Mouse (Mus musculus): ENCODE results near the gene Adap1. TPM values are rescaled to one million over a fixed set of nuclear protein-coding genes. Genes with fewer than 3 reads are reported as not detected.

The Adap1 gene
- total and polyA plus RNA-seq, 2 experiments from 2014 or later, result 0.53 to 1.00 TPM

DNA sequence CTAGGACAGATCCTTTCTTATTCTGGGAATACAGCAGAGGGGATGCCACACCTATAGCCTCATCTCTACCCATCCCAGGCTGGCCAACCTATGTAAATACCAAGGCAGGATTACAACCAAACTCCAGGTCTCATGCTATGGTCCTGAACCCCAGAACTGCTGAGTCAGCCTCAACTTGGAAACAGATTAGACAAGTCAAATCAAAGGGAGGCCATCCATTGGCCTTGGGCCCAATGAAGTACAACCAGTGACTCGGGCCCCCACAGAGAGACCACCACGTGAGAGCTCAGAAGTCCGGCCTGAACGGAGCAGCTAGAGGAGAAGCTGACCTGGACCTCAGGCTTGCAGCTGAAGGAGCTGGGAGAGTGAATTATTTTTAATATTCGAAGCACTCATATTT lies 27.7 kb downstream of the Adap1 start:
- TF ChIP-seq CTCF (IDR thresholded peaks at IDR 0.05; ENCODE audit: low read depth) (no peak), EP300 (IDR thresholded peaks at IDR 0.05; ENCODE audit: low read depth) (no peak)
- no peak overlapping the region for H3K9ac ChIP-seq (replicated peaks; ENCODE audit: low read depth, low read length)
- H3K27me3 ChIP-seq (ENCODE audit: control insufficient read depth, insufficient read depth, low read length), result 0 out of 2 replicates have a peak, but pooled peaks cover 4% of the 10 kb centered on the region
- no peaks in the 10 kb centered on the region for H3K4me1 ChIP-seq (ENCODE audit: control insufficient read depth, insufficient read depth)
- DNase-seq (ENCODE audit: low spot score), result no peak
- no peak overlapping the region for H3K4me3 ChIP-seq (ENCODE audit: low read depth, low read length)
- no peaks in the 10 kb centered on the region for H3K9me3 ChIP-seq (replicated peaks; ENCODE audit: control insufficient read depth, low read length)
- H3K4me2 ChIP-seq (ENCODE audit: low read depth, low read length), result no peak overlapping the region
- WGBS, result 79% methylated on average over 5 of the region's 5 CpGs
- no peak overlapping the region for H3K27ac ChIP-seq (ENCODE audit: low read depth)
- ATAC-seq (ENCODE audit: insufficient read depth, low read depth), result no peak
- no peaks in the 10 kb centered on the region for H3K36me3 ChIP-seq (replicated peaks; ENCODE audit: control insufficient read depth, insufficient read depth, low read length)

DNA sequence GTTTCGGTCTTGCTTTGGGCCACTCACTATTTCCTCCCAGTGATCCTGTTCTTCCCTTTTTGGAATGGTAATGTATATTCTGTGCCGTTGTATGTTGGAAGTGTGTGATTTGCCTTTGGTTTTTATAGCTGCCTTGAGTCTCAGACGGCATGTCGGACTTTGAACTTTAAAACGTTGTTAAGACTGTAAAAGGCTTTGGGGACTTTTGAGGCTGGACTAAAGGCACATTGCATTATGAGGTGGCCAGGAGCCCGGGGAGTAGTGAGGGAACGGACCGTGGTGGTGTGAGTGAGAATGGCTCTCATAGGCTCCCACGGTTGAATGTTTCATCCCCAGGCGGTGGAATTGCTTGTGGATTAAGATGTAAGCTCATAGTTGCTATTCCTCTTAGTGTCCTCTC lies 28.3 kb downstream of the Adap1 start:
- 0 out of 2 replicates have a peak, but pooled peaks cover 4% of the 10 kb centered on the region for H3K27me3 ChIP-seq (ENCODE audit: control insufficient read depth, insufficient read depth, low read length)
- ATAC-seq (ENCODE audit: insufficient read depth, low read depth), result no peak
- H3K9ac ChIP-seq (replicated peaks; ENCODE audit: low read depth, low read length), result no peak overlapping the region
- 85% methylated on average over 10 of the region's 10 CpGs for WGBS
- TF ChIP-seq EP300 (IDR thresholded peaks at IDR 0.05; ENCODE audit: low read depth) (no peak), CTCF (IDR thresholded peaks at IDR 0.05; ENCODE audit: low read depth) (no peak)
- H3K36me3 ChIP-seq (replicated peaks; ENCODE audit: control insufficient read depth, insufficient read depth, low read length), result no peaks in the 10 kb centered on the region
- no peak overlapping the region for H3K4me3 ChIP-seq (ENCODE audit: low read depth, low read length)
- no peaks in the 10 kb centered on the region for H3K4me1 ChIP-seq (ENCODE audit: control insufficient read depth, insufficient read depth)
- H3K27ac ChIP-seq (ENCODE audit: low read depth), result no peak overlapping the region
- no peak overlapping the region for H3K4me2 ChIP-seq (ENCODE audit: low read depth, low read length)
- no peaks in the 10 kb centered on the region for H3K9me3 ChIP-seq (replicated peaks; ENCODE audit: control insufficient read depth, low read length)
- DNase-seq (ENCODE audit: low spot score), result no peak

DNA sequence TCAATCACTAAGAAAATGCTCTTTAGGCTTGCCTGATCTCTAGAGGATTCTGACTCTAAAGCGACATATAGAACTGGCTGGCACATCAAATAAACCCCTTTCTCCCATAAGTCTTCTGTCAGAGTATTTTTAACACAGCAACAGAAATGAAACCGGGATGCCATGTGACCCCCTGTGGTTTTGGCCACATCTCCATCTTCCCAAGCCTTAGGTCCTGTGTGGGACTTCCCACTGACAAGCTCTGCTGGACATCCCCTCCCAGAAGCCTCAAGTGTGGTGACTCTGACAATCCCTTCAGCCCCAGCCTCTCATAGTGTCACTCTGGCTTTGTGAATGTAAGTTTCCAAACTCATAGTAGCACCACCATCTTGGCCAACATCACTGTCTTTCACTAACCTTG lies 31.3 kb downstream of the Adap1 start:
- 67% methylated on average over 2 of the region's 2 CpGs for WGBS
- Histone ChIP-seq H3K9ac (replicated peaks; ENCODE audit: low read depth, low read length) (no peak overlapping the region), H3K4me2 (ENCODE audit: low read depth, low read length) (no peak overlapping the region), H3K9me3 (replicated peaks; ENCODE audit: control insufficient read depth, low read length) (no peaks in the 10 kb centered on the region; the same call in 1 of the 2 replicates), H3K4me1 (ENCODE audit: control insufficient read depth, insufficient read depth) (no peaks in the 10 kb centered on the region), H3K36me3 (replicated peaks; ENCODE audit: control insufficient read depth, insufficient read depth, low read length) (no peaks in the 10 kb centered on the region), H3K4me3 (ENCODE audit: low read depth, low read length) (no peak overlapping the region), H3K27ac (ENCODE audit: low read depth) (no peak overlapping the region), H3K27me3 (ENCODE audit: control insufficient read depth, insufficient read depth, low read length) (no peaks in the 10 kb centered on the region)
- TF ChIP-seq EP300 (IDR thresholded peaks at IDR 0.05; ENCODE audit: low read depth), result no peak
- no peak for TF ChIP-seq CTCF (IDR thresholded peaks at IDR 0.05; ENCODE audit: low read depth)
- no peak for DNase-seq (ENCODE audit: low spot score)
- no peak for ATAC-seq (ENCODE audit: insufficient read depth, low read depth)

DNA sequence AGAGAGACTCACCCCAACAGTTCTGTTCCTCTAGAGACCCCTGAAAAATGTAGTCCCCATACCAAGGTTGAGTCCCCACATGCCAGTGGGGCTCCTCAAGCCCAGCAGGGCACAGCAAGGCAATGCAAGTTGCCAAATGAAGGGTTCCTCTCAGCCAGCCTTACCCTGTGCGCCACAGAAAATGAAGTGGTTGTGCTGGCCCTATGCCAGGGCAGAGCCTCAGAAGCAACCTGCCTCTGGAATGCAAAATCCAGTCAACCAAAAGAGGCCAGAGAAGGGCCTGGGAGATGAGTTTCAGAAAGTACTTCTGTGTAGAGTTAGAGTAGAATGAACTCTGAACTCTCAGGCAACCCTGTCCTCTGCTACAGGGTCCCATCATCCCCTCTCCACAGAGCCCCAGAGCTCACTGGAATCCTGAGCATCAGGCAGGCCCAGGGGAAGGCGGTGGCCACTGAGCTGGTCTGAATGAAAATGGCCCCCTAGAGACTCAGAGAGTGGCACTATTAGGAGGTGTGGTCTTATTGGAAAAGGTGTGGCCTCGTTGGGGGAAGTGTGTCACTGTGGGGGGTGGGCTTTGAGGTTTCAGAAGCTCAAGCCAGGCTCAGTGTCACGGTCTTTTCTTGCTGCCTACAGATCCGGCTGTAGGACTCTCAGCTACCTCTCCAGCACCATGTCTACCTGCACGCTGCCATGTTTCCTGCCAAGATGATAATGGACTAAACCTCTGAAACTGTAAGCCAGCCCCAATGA lies 33.4 kb downstream of the Adap1 start:
- TF ChIP-seq CTCF (IDR thresholded peaks at IDR 0.05; ENCODE audit: low read depth), result no peak
- TF ChIP-seq EP300 (IDR thresholded peaks at IDR 0.05; ENCODE audit: low read depth), result no peak
- ATAC-seq (ENCODE audit: insufficient read depth, low read depth), result no peak
- 60% methylated on average over 6 of the region's 6 CpGs for WGBS

DNA sequence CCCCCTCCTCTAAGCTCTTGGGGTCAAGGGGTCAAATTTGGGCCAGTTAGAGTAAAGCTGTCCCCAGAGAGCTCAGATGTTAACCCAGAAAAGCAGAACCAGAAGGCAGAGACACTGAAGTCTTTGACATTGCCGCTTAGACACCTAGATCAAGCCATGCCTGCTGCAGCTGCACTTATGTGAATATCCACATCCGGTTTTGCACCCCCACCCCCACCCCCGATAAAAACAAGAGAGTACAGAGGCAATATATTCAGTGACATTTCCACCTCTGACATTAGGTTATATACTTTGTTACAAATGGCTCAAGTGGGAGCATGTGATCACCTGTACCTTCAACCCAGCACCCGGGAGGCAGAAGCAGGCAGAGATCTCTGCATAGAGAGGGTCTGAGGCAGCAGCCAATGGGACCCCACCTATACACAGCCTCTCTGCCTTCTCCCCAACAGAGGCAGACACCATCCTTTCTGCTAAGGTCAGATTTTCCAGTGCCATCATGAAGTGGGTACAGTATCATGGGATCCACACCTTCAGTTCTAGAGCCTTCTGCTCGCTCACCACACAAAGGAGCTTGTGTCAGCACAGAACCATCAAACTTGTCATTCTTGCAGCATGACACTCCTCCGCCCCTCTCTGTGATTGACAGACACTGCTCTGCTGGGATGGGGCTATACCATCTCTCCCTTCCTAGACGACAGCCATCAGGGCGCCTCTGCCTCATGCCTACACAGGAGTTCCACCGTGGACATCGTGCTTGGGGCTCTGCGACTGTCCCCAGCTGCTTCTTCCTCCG lies 34.8 kb downstream of the Adap1 start:
- ATAC-seq (ENCODE audit: insufficient read depth, low read depth) (no peak), DNase-seq (ENCODE audit: low spot score) (no peak)
- H3K27me3 ChIP-seq (ENCODE audit: control insufficient read depth, insufficient read depth, low read length), result no peaks in the 10 kb centered on the region
- H3K4me3 ChIP-seq (ENCODE audit: low read depth, low read length), result no peak overlapping the region
- H3K36me3 ChIP-seq (replicated peaks; ENCODE audit: control insufficient read depth, insufficient read depth, low read length), result no peaks in the 10 kb centered on the region
- no peak for TF ChIP-seq CTCF (IDR thresholded peaks at IDR 0.05; ENCODE audit: low read depth)
- TF ChIP-seq EP300 (IDR thresholded peaks at IDR 0.05; ENCODE audit: low read depth), result no peak
- no peaks in the 10 kb centered on the region for H3K4me1 ChIP-seq (ENCODE audit: control insufficient read depth, insufficient read depth)
- whole genome bisulfite sequencing, result 75% methylated on average over 12 of the region's 12 CpGs
- no peak overlapping the region for H3K4me2 ChIP-seq (ENCODE audit: low read depth, low read length)
- no peak overlapping the region for H3K27ac ChIP-seq (ENCODE audit: low read depth)
- no peak overlapping the region for H3K9ac ChIP-seq (replicated peaks; ENCODE audit: low read depth, low read length)
- no peaks in the 10 kb centered on the region; the same call in 1 of the 2 replicates for H3K9me3 ChIP-seq (replicated peaks; ENCODE audit: control insufficient read depth, low read length)

More for the DNA sequence above, 33.4 kb downstream of the Adap1 start:
- H3K9me3 ChIP-seq (replicated peaks; ENCODE audit: control insufficient read depth, low read length), result no peaks in the 10 kb centered on the region; the same call in 1 of the 2 replicates
- no peak for DNase-seq (ENCODE audit: low spot score)
- no peak overlapping the region for H3K4me2 ChIP-seq (ENCODE audit: low read depth, low read length)
- H3K9ac ChIP-seq (replicated peaks; ENCODE audit: low read depth, low read length), result no peak overlapping the region
- no peaks in the 10 kb centered on the region for H3K4me1 ChIP-seq (ENCODE audit: control insufficient read depth, insufficient read depth)
- no peak overlapping the region for H3K27ac ChIP-seq (ENCODE audit: low read depth)
- H3K36me3 ChIP-seq (replicated peaks; ENCODE audit: control insufficient read depth, insufficient read depth, low read length), result no peaks in the 10 kb centered on the region
- no peaks in the 10 kb centered on the region for H3K27me3 ChIP-seq (ENCODE audit: control insufficient read depth, insufficient read depth, low read length)
- no peak overlapping the region for H3K4me3 ChIP-seq (ENCODE audit: low read depth, low read length)
